Mouse (Mus musculus) lung, embryonic 14.5 days (tissue): ENCODE results near the gene Crnkl1. TPM values are rescaled to one million over a fixed set of nuclear protein-coding genes. Genes with fewer than 3 reads are reported as not detected.

ENCODE experiments used
- ATAC-seq: fragments of 200-750 bp; cut with Nextera tagmentation; 2 replicates; pipeline ENCODE4 v1.8.0; 2017; ENCODE audit warnings: mild to moderate bottlenecking, moderate TSS enrichment, moderate library complexity; ENCODE audit not compliant: insufficient read depth
- DNase-seq: peaks from one replicate; pipeline ENCODE4 v3.0.0-alpha.2; 2015
- H3K27ac ChIP-seq: fragments of 300-500 bp; sonication (generic); 2 replicates; pipeline ENCODE4 v1.5.1; 2014; ENCODE audit warnings: low read depth, mild to moderate bottlenecking, moderate library complexity
- H3K27me3 ChIP-seq: fragments of 300-500 bp; sonication (generic); 2 replicates; pipeline ENCODE4 v1.6.1; 2014; ENCODE audit warnings: low read length, control low read depth; ENCODE audit not compliant: insufficient read depth
- H3K36me3 ChIP-seq: fragments of 300-500 bp; sonication (generic); 2 replicates; pipeline ENCODE4 v1.6.1; 2014; ENCODE audit warnings: control low read depth; ENCODE audit not compliant: insufficient read depth
- H3K4me1 ChIP-seq: fragments of 300-500 bp; sonication (generic); 2 replicates; pipeline ENCODE4 v1.6.1; 2014; ENCODE audit warnings: antibody characterized with exemption, control low read depth; ENCODE audit not compliant: insufficient read depth
- H3K4me2 ChIP-seq: fragments of 300-500 bp; sonication (generic); 2 replicates; pipeline ENCODE4 v1.6.1; 2014; ENCODE audit warnings: mild to moderate bottlenecking
- H3K4me3 ChIP-seq: fragments of 300-500 bp; sonication (generic); 2 replicates; pipeline ENCODE4 v1.5.1; 2014; ENCODE audit warnings: low read depth, low read length
- H3K9ac ChIP-seq: fragments of 300-500 bp; sonication (generic); 2 replicates; pipeline ENCODE4 v1.6.1; 2014
- H3K9me3 ChIP-seq: fragments of 300-500 bp; sonication (generic); 2 replicates; pipeline ENCODE4 v1.6.1; 2016; ENCODE audit warnings: low read depth, low read length, control low read depth
- CTCF ChIP-seq: IDR thresholded peaks from 2 replicates; pipeline ENCODE4 v1.5.1; 2016; ENCODE audit warnings: antibody characterized with exemption, low read depth
- WGBS: fragments of 180-500 bp; shearing (Covaris S2); extraction: QIAGEN DNeasy Blood & Tissue Kit; methylation state at CpG from one replicate; pipeline ENCODE4 v1.1.7; 2014; 5-methylcytosine and 5-hydroxymethylcytosine counted together
- microRNA-seq: library from miRNA; unstranded; fragments of <30 nt; microRNA quantifications from one replicate; pipeline ENCODE4, GENCODE M21; 2016; ENCODE audit warnings: borderline number of aligned reads
- polyA plus RNA-seq: library from polyadenylated mRNA; unstranded; fragments of >200 nt; fragmentation: Nextera tagmentation; extraction: Ambion mirVana; gene quantifications from 2 replicates; pipeline ENCODE4 v1.2.1, GENCODE M21; 2014

Crnkl1 gene
- polyA plus RNA-seq, 1 experiment from 2014 or later, result 29.3 TPM

GRCm38 (mm10) chr2:145874879-145875482 is 59.8 kb downstream of the Crnkl1 start:
- Histone ChIP-seq H3K4me3 (no peak overlapping the region), H3K4me2 (no peak overlapping the region), H3K27me3 (no peaks in the 10 kb centered on the region), H3K27ac (no peak overlapping the region), H3K9ac (no peak overlapping the region), H3K4me1 (no peaks in the 10 kb centered on the region), H3K9me3 (no peaks in the 10 kb centered on the region), H3K36me3 (peaks cover 38% of the 10 kb centered on the region)
- ATAC-seq (no peak), DNase-seq (no peak)
- 40% methylated on average over 3 of the region's 3 CpGs for WGBS
- TF ChIP-seq CTCF, result no peak

GRCm38 (mm10) chr2:145873953-145874352 is 60.9 kb downstream of the Crnkl1 start:
- ATAC-seq, result no peak
- Histone ChIP-seq H3K27me3 (no peaks in the 10 kb centered on the region), H3K36me3 (peaks cover 28% of the 10 kb centered on the region), H3K9me3 (no peaks in the 10 kb centered on the region), H3K27ac (no peak overlapping the region), H3K9ac (no peak overlapping the region), H3K4me2 (no peak overlapping the region), H3K4me1 (no peaks in the 10 kb centered on the region), H3K4me3 (no peak overlapping the region)
- TF ChIP-seq CTCF, result no peak
- DNase-seq, result no peak
- 72% methylated on average over 1 of the region's 1 CpGs for WGBS

GRCm38 (mm10) chr2:145872099-145872498 is 62.7 kb downstream of the Crnkl1 start:
- no peaks in the 10 kb centered on the region for H3K4me1 ChIP-seq
- no peak for TF ChIP-seq CTCF
- peaks cover 17% of the 10 kb centered on the region for H3K36me3 ChIP-seq
- no peak for DNase-seq
- WGBS, result 73% methylated on average over 1 of the region's 1 CpGs
- H3K4me2 ChIP-seq, result no peak overlapping the region
- no peaks in the 10 kb centered on the region for H3K27me3 ChIP-seq
- no peak overlapping the region for H3K9ac ChIP-seq
- H3K9me3 ChIP-seq, result no peaks in the 10 kb centered on the region
- no peak overlapping the region for H3K27ac ChIP-seq
- no peak for ATAC-seq
- no peak overlapping the region for H3K4me3 ChIP-seq

GRCm38 (mm10) chr2:145871308-145871707 is 63.5 kb downstream of the Crnkl1 start:
- no peaks in the 10 kb centered on the region for H3K9me3 ChIP-seq
- DNase-seq (no peak), ATAC-seq (no peak)
- H3K4me2 ChIP-seq, result no peak overlapping the region
- no peak overlapping the region for H3K4me3 ChIP-seq
- H3K9ac ChIP-seq, result no peak overlapping the region
- TF ChIP-seq CTCF, result no peak
- H3K4me1 ChIP-seq, result no peaks in the 10 kb centered on the region
- WGBS, result 79% methylated on average over 4 of the region's 4 CpGs
- H3K36me3 ChIP-seq, result peaks cover 9% of the 10 kb centered on the region; the same call in 1 of the 2 replicates
- no peaks in the 10 kb centered on the region for H3K27me3 ChIP-seq
- H3K27ac ChIP-seq, result no peak overlapping the region

Small RNA genes lying within 50 kb of the gene (microRNA-seq; reads per million reads assigned to microRNA genes)
- not detected for gene Gm25026

Other genes starting within 250 kb of the Crnkl1 start
- gene Naa20, start 32.9 kb downstream of the Crnkl1 start, polyA plus RNA-seq, result 176 and 188 TPM in 2 replicates
- 0.11 TPM in 1 of 2 replicates, not detected in the other for gene Cfap61, start 230 bp downstream of the Crnkl1 start, polyA plus RNA-seq